Mouse (Mus musculus) C2C12 (cell line): ENCODE results near the gene Pemt.

Experiments
- CTCF ChIP-seq: IDR thresholded peaks from one replicate; pipeline ENCODE4 v1.5.1; 2011; ENCODE audit not compliant: control insufficient read depth, insufficient read depth, insufficient read length
- FOSL1 ChIP-seq: IDR thresholded peaks from one replicate; pipeline ENCODE4 v1.8.0; 2011; ENCODE audit warnings: mild to moderate bottlenecking, low read length; ENCODE audit not compliant: poor library complexity, insufficient read depth, severe bottlenecking
- MAX ChIP-seq: IDR thresholded peaks from one replicate; pipeline ENCODE4 v1.6.1; 2011; ENCODE audit warnings: mild to moderate bottlenecking, control low read depth
- MYOD1 ChIP-seq: IDR thresholded peaks from one replicate; pipeline ENCODE4 v1.6.1; 2011; ENCODE audit warnings: low read depth; ENCODE audit not compliant: control insufficient read depth, insufficient read length
- MYOG ChIP-seq: IDR thresholded peaks from one replicate; pipeline ENCODE4 v1.6.1; 2011; ENCODE audit not compliant: control insufficient read depth, insufficient read length; ENCODE audit errors: extremely low read depth
- USF1 ChIP-seq: IDR thresholded peaks from one replicate; pipeline ENCODE4 v1.6.1; 2011; ENCODE audit warnings: low read depth, mild to moderate bottlenecking, control low read depth, moderate library complexity

DNA sequence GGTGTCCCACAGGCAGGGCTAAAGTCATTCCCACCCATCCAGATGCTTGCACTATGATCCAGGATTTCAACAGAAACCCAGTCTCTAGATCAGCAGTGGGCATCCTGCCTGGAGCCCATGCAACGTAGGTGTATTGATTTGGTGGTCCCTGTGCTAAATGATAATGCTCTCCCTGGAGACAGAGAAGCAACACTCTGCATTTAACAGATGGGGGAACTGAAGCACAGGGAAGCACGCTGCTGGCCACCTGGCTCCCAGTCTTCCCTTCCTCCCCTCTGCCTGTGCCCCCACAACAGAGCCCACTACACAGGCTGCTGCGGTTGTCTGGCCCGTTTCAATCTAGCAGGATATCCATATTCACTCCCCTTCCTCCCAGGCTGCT lies 80.2 kb downstream of the Pemt start:
- TF ChIP-seq CTCF (no peak), FOSL1 (no peak), USF1 (no peak), MYOD1 (no peak), MAX (no peak), MYOG (no peak)
